ENCODE assay signal across 7 mouse cellular contexts in the genomic region with DNA sequence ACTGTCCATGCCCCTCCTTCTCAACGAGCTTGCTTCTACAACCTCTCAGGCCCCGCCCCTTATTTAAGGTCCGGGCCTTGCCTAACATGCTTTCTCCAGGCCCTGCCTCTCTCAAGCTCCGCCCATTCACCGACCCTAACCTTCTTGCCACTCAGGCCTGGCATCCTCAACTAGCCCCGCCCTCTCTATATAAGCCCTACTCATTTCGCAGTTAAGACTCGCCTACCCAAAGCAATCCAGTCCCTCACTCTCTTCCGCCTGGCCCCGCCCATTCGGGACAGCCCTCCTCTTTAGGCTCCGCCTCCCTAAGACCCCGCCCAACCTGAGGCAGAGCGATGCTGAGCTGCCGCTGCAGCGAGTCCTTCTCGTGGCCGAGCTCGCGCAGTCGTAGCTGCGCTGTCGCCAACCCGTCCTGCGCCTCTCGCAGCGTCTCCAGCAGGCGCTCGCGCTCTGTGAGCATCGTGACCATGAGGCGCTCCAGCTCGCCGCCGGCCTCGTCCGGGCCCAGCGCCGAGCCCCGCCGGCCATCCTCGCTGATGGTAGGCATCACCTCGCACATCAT. TPM values are rescaled to one million over a fixed set of nuclear protein-coding genes. Genes with fewer than 3 reads are reported as not detected.
A peak's percentile ranks its signal among the peaks of the same experiment; 100 is the strongest.
DNase-seq lines count a peak whose midpoint lies in the region; ATAC-seq lines count a peak whose summit lies in the region.

No protein-coding gene starts in this region.

- H3K27ac ChIP-seq in limb, embryonic 13.5 days: no peak overlapping the region
- H3K27ac ChIP-seq in midbrain, embryonic 15.5 days: peak overlapping the region; percentile 66

- no peaks in the 10 kb centered on the region for H3K9me3 ChIP-seq in limb, embryonic 13.5 days
- no peaks in the 10 kb centered on the region for H3K9me3 ChIP-seq in midbrain, embryonic 15.5 days

- peak overlapping the region; percentile 87 for H3K4me2 ChIP-seq in limb, embryonic 13.5 days (replicated peaks)
- H3K4me2 ChIP-seq in midbrain, embryonic 15.5 days: peak overlapping the region; percentile 60

- DNase-seq in adrenal gland, postnatal 14 days: peak; percentile 86
- peak; percentile 93 for DNase-seq in embryo, embryonic 10 days (ENCODE audit: low spot score)
- DNase-seq in heart, adult 8-10 months (ENCODE audit: low spot score): peak; percentile 44
- DNase-seq in kidney, adult 8-10 months: peak; percentile 63 to 65
- peak; percentile 81 to 83 for DNase-seq in spleen, adult 18-20 months

- under 1% methylated on average over 43 of the region's 43 CpGs for WGBS in limb, embryonic 13.5 days
- under 1% methylated on average over 43 of the region's 43 CpGs for WGBS in midbrain, embryonic 15.5 days

- ATAC-seq in limb, embryonic 13.5 days (ENCODE audit: low FRiP score, low read depth): peak; percentile 87
- peak; percentile 87 for ATAC-seq in midbrain, embryonic 15.5 days (replicated peaks)

- no peaks in the 10 kb centered on the region for H3K36me3 ChIP-seq in limb, embryonic 13.5 days
- peaks cover 21% of the 10 kb centered on the region; the same call in 1 of the 2 replicates for H3K36me3 ChIP-seq in midbrain, embryonic 15.5 days (replicated peaks)

- peaks cover 22% of the 10 kb centered on the region for H3K4me1 ChIP-seq in limb, embryonic 13.5 days
- H3K4me1 ChIP-seq in midbrain, embryonic 15.5 days: peaks cover 42% of the 10 kb centered on the region

- H3K4me3 ChIP-seq in limb, embryonic 13.5 days: peak overlapping the region; percentile 53
- peak overlapping the region; percentile 41 for H3K4me3 ChIP-seq in midbrain, embryonic 15.5 days

- peak overlapping the region; percentile 76 for H3K9ac ChIP-seq in limb, embryonic 13.5 days
- peak overlapping the region; percentile 43 for H3K9ac ChIP-seq in midbrain, embryonic 15.5 days

- H3K27me3 ChIP-seq in limb, embryonic 13.5 days: peaks cover 75% of the 10 kb centered on the region
- no peaks in the 10 kb centered on the region; the same call in 1 of the 2 replicates for H3K27me3 ChIP-seq in midbrain, embryonic 15.5 days (replicated peaks)

RNA-seq across cellular contexts. Expression of a gene that starts 5.5 kb away (rescaled TPM):
- total RNA-seq in adrenal gland, postnatal 14 days (2021): 2.1 and 2.4 TPM in 2 replicates
- under 1 TPM; 0.11 to 0.33 (median 0.20) TPM for total RNA-seq in heart, adult 8-10 months (2022)
- polyA plus RNA-seq in limb, embryonic 13.5 days (2015; fragmentation: Nextera tagmentation; extraction: Ambion mirVana): 5.2 and 6.9 TPM in 2 replicates
- polyA plus RNA-seq in midbrain, embryonic 15.5 days (2015; fragmentation: Nextera tagmentation; extraction: Ambion mirVana): 29.9 and 31.3 TPM in 2 replicates

RNA-seq across cellular contexts. Expression of a gene that starts 9.1 kb away (rescaled TPM):
- total RNA-seq in adrenal gland, postnatal 14 days (2021): 1.2 and 1.4 TPM in 2 replicates
- 1 to 10 TPM; 1.0 to 1.5 (median 1.3) TPM for total RNA-seq in heart, adult 8-10 months (2022)
- 1.4 and 2.5 TPM in 2 replicates for polyA plus RNA-seq in limb, embryonic 13.5 days (2015; fragmentation: Nextera tagmentation; extraction: Ambion mirVana)
- 24.4 TPM in 2 replicates for polyA plus RNA-seq in midbrain, embryonic 15.5 days (2015; fragmentation: Nextera tagmentation; extraction: Ambion mirVana)

RNA-seq across cellular contexts. Expression of a gene that starts 26.2 kb away (rescaled TPM):
- 0.15 and 0.45 TPM in 2 replicates for total RNA-seq in adrenal gland, postnatal 14 days (2021)
- 1,000 to 10,000 TPM; 1,032 to 1,216 (median 1,081) TPM for total RNA-seq in heart, adult 8-10 months (2022)
- 3.9 and 4.3 TPM in 2 replicates for polyA plus RNA-seq in limb, embryonic 13.5 days (2015; fragmentation: Nextera tagmentation; extraction: Ambion mirVana)
- 0.23 and 0.26 TPM in 2 replicates for polyA plus RNA-seq in midbrain, embryonic 15.5 days (2015; fragmentation: Nextera tagmentation; extraction: Ambion mirVana)

RNA-seq across cellular contexts. Expression of a gene that starts 27.7 kb away (rescaled TPM):
- total RNA-seq in adrenal gland, postnatal 14 days (2021): 13.5 and 15.1 TPM in 2 replicates
- 10 to 100 TPM; 23.8 to 36.3 (median 25.4) TPM for total RNA-seq in heart, adult 8-10 months (2022)
- polyA plus RNA-seq in limb, embryonic 13.5 days (2015; fragmentation: Nextera tagmentation; extraction: Ambion mirVana): 15.8 and 19.6 TPM in 2 replicates
- polyA plus RNA-seq in midbrain, embryonic 15.5 days (2015; fragmentation: Nextera tagmentation; extraction: Ambion mirVana): 10.7 and 12.7 TPM in 2 replicates

RNA-seq across cellular contexts. Expression of a gene that starts 34.2 kb away (rescaled TPM):
- 265 and 280 TPM in 2 replicates for total RNA-seq in adrenal gland, postnatal 14 days (2021)
- 100 to 1,000 TPM in 1 of 4 experiments, 10 to 100 TPM in 3; 68.3 to 107 (median 86.7) TPM for total RNA-seq in heart, adult 8-10 months (2022)
- 262 and 283 TPM in 2 replicates for polyA plus RNA-seq in limb, embryonic 13.5 days (2015; fragmentation: Nextera tagmentation; extraction: Ambion mirVana)
- polyA plus RNA-seq in midbrain, embryonic 15.5 days (2015; fragmentation: Nextera tagmentation; extraction: Ambion mirVana): 202 and 214 TPM in 2 replicates

Comparison
In these comparisons a context has a peak if more than half of its experiments do, and no peak if none do; other contexts are left out.
1. RNA of a gene that starts 26.2 kb away (total RNA-seq): 1,032 to 1,216 TPM in heart, adult 8-10 months; 0.15 to 0.45 TPM in adrenal gland, postnatal 14 days; every median in the first group is over 100 times any median in the second.
2. Peak in every context shown above with its lines, with median percentiles within 50 percentile points of each other: DNase-seq.